Mouse (Mus musculus) embryonic facial prominence, embryonic 12.5 days (tissue): ENCODE data around the gene Itsn1. TPM values are rescaled to one million over a fixed set of nuclear protein-coding genes. Genes with fewer than 3 reads are reported as not detected.

Experiments used
- ATAC-seq: fragments of 200-750 bp; cut with Nextera tagmentation; 2 replicates; pipeline ENCODE4 v1.8.0; 2017; ENCODE audit not compliant: insufficient number of reproducible peaks, insufficient read depth, low FRiP score, low TSS enrichment
- H3K27ac ChIP-seq: fragments of 300-500 bp; sonication (generic); 2 replicates; pipeline ENCODE4 v1.5.1; 2016; ENCODE audit warnings: mild to moderate bottlenecking
- H3K27me3 ChIP-seq: fragments of 300-500 bp; sonication (generic); 2 replicates; pipeline ENCODE4 v1.6.1; 2016; ENCODE audit warnings: mild to moderate bottlenecking, moderate library complexity
- H3K36me3 ChIP-seq: fragments of 300-500 bp; sonication (generic); 2 replicates; pipeline ENCODE4 v1.6.1; 2016; ENCODE audit warnings: mild to moderate bottlenecking
- H3K4me1 ChIP-seq: fragments of 300-500 bp; sonication (generic); 2 replicates; pipeline ENCODE4 v1.6.1; 2016
- H3K4me2 ChIP-seq: fragments of 300-500 bp; sonication (generic); replicated peaks from 2 replicates; pipeline ENCODE4 v1.6.1; 2016; ENCODE audit warnings: mild to moderate bottlenecking, moderate library complexity
- H3K4me3 ChIP-seq: fragments of 300-500 bp; sonication (generic); 2 replicates; pipeline ENCODE4 v1.5.1; 2016; ENCODE audit warnings: mild to moderate bottlenecking
- H3K9ac ChIP-seq: fragments of 300-500 bp; sonication (generic); 2 replicates; pipeline ENCODE4 v1.6.1; 2016; ENCODE audit warnings: mild to moderate bottlenecking, moderate library complexity
- H3K9me3 ChIP-seq: fragments of 300-500 bp; sonication (generic); 2 replicates; pipeline ENCODE4 v1.6.1; 2016; ENCODE audit warnings: mild to moderate bottlenecking, moderate library complexity
- WGBS: fragments of 180-500 bp; shearing (Covaris S2); methylation state at CpG from one replicate; pipeline ENCODE4 v1.1.7; 2016; 5-methylcytosine and 5-hydroxymethylcytosine counted together
- polyA plus RNA-seq: library from polyadenylated mRNA; unstranded; fragments of >200 nt; fragmentation: Nextera tagmentation; extraction: Ambion mirVana; gene quantifications from 2 replicates; pipeline ENCODE4 v1.2.1, GENCODE M21; 2016

Gene Itsn1
- polyA plus RNA-seq, 1 experiment from 2014 or later = 43.2 TPM

DNA sequence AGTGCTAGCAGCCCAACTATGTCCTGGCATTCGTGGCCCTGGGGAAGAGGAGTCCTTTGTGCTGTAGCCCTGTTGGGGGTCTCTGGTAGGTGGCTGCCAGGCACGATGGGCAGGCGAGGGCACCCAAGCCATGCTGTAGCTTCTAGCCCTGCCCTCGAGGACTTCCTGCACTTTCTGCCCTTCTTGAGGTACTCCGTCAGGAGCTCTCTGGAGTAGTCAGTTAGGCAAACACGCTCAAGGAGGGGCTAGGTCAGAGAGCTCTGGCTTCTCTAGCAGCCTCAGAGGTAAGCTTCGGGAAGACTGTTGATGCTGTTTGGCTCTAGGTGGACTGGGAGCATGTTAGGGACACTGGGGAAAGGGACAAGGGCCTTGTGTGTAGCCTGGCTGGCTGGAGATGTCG lies 195.3 kb downstream of the Itsn1 start:
- ATAC-seq = no peak
- Histone ChIP-seq H3K9me3 (no peaks in the 10 kb centered on the region), H3K4me2 (no peak overlapping the region), H3K9ac (no peak overlapping the region), H3K27me3 (no peaks in the 10 kb centered on the region), H3K27ac (no peak overlapping the region), H3K36me3 (peaks cover 64% of the 10 kb centered on the region), H3K4me3 (no peak overlapping the region), H3K4me1 (no peaks in the 10 kb centered on the region)
- WGBS = 88% methylated on average over 8 of the region's 8 CpGs

DNA sequence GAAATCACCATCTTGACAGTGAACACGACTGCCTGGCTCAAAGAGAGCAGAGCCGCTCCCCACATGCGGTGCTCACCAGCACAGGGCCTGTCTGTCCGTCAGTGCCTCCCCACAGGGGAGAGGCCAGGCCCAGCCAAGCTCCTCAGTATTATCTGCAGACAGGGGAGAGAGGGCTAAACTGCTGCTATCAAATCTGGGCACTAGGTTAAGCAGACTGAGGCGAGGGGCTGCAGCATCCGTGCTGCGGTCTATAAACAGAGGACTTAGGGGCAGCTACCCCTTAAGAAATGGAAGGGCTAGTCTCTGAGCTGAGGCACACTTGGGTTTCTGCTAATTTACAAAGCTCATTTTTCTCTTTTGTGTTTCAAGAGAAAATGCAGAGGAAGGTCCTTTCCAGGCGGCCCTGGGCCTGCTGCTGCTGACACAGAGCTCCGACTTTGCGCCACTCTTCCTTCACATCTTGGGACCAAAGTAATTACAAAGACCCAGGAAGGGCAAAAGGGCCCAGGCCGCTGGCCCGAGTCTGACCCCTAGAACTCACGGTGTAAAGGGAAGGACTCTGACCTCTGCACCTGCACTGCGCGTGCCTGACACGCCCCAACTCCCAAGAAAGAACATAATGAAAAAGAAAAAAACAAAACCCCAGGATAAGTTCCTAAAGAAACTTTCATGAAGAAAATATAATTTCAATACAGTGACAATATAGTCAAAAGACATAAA lies 199.0 kb downstream of the Itsn1 start:
- 89% methylated on average over 16 of the region's 16 CpGs for WGBS
- no peak overlapping the region for H3K4me3 ChIP-seq
- H3K9me3 ChIP-seq = no peaks in the 10 kb centered on the region
- H3K27me3 ChIP-seq = no peaks in the 10 kb centered on the region
- no peak for ATAC-seq
- peaks cover 6% of the 10 kb centered on the region; the same call in 1 of the 2 replicates for H3K4me1 ChIP-seq
- H3K9ac ChIP-seq = no peak overlapping the region
- no peak overlapping the region for H3K27ac ChIP-seq
- peaks cover 68% of the 10 kb centered on the region for H3K36me3 ChIP-seq
- no peak overlapping the region for H3K4me2 ChIP-seq

DNA sequence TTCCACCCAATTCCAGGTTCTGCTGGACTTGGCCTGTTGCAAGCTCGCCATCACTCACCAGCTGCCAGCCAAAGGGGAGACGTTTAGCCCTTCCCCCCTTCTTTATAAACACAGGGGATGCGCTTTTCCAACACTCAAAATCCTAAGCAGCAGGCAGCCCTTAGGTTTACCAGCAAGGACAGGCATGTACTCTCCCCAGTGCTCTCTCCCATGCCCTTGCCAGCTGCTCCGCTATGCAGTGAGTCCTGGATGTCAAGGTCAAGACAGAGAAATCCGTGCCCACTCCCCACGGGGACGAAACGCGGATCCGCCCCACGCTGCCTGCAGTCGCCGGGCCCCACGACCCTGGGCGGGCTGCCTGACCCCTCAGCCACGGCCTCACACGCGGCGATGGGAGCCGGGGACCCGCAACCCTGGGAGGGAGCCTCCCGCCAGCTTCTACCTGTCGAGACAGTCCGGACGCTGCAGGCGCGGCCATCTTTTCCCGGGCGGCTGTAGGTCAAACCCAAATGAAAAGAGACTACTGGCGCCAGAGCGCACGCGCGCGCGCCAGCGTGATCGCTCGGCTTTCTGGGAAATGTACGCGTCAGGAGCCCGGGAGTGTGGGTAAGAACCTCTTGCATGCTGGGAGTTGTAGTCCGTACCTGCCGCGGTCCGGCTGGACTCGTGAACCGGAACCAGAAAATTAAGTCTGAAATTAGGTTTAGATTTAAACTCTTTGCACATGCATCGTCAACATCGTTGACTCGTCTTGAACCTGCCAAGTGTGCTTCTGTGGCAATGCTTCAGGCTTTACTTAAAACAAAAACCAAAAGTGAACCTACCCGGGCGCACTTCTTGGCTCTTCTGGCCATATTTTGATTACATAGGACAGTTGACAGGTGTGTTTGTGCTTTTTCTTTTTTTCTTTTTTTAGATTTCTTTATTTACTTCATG lies 202.3 kb downstream of the Itsn1 start:
- Histone ChIP-seq H3K4me1 (peaks cover 6% of the 10 kb centered on the region; the same call in 1 of the 2 replicates), H3K9me3 (no peaks in the 10 kb centered on the region), H3K9ac (peak overlapping the region; percentile 96), H3K4me3 (peak overlapping the region; percentile 99), H3K27ac (peak overlapping the region; percentile 84), H3K36me3 (peaks cover 35% of the 10 kb centered on the region), H3K27me3 (no peaks in the 10 kb centered on the region), H3K4me2 (peak overlapping the region; percentile 67)
- ATAC-seq = peak; percentile 91
- WGBS = under 1% methylated on average over 53 of the region's 53 CpGs

- H3K27ac ChIP-seq = no peak overlapping the region
Observed at GRCm38 (mm10) chr16:91932082-91932690, 203.1 kb downstream of the Itsn1 start.

DNA sequence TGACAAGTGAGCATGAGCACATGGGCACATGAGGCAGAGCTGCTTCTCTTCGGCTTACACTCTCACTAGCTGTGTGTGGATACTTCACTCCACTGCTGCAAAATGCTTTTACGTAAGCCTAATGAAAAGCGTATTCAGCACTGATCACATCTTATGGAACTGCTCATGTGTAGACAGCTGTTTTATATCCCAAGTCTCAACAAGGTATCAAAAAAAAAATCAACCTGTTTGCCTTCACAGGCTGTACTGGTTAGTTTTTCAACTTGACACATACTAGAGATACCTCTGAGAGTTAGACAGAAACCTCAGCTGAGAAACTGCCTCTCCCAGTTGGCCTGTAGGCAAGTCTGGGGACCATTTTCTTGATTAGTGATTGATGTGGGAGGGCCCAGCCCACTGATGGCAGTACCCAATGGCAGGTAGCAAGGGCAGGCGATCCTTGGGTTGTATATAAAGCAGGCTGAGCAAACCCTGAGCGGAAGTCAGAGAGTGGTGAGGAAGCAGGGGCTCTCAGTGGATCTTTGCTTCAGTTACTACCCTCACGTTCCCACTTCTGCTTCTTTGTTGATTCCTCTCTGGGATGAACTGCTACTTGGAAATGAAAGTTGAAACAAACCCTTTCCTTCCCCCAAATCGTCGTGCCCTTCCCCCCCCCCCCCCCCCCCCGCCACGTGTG lies 203.9 kb downstream of the Itsn1 start:
- Histone ChIP-seq H3K27ac (no peak overlapping the region), H3K36me3 (peaks cover 19% of the 10 kb centered on the region), H3K9me3 (no peaks in the 10 kb centered on the region), H3K4me2 (no peak overlapping the region), H3K4me3 (no peak overlapping the region), H3K9ac (no peak overlapping the region), H3K27me3 (no peaks in the 10 kb centered on the region), H3K4me1 (peaks cover 6% of the 10 kb centered on the region; the same call in 1 of the 2 replicates)
- 53% methylated on average over 8 of the region's 10 CpGs for WGBS
- ATAC-seq = no peak

More at GRCm38 (mm10) chr16:91932082-91932690, 203.1 kb downstream of the Itsn1 start:
- peak overlapping the region; percentile 67 for H3K4me2 ChIP-seq
- H3K9ac ChIP-seq = no peak overlapping the region
- peak overlapping the region; percentile 99 for H3K4me3 ChIP-seq
- no peaks in the 10 kb centered on the region for H3K9me3 ChIP-seq
- H3K36me3 ChIP-seq = peaks cover 27% of the 10 kb centered on the region
- no peak for ATAC-seq
- peaks cover 6% of the 10 kb centered on the region; the same call in 1 of the 2 replicates for H3K4me1 ChIP-seq
- WGBS = 52% methylated on average over 8 of the region's 8 CpGs
- no peaks in the 10 kb centered on the region for H3K27me3 ChIP-seq

- ATAC-seq = no peak
- peaks cover 6% of the 10 kb centered on the region; the same call in 1 of the 2 replicates for H3K4me1 ChIP-seq
- no peak overlapping the region for H3K27ac ChIP-seq
- H3K4me3 ChIP-seq = no peak overlapping the region
- H3K9me3 ChIP-seq = no peaks in the 10 kb centered on the region
- H3K9ac ChIP-seq = no peak overlapping the region
- no peaks in the 10 kb centered on the region for H3K36me3 ChIP-seq
- 39% methylated on average over 8 of the region's 8 CpGs for WGBS
- H3K4me2 ChIP-seq = no peak overlapping the region
- H3K27me3 ChIP-seq = no peaks in the 10 kb centered on the region
Observed at GRCm38 (mm10) chr16:91935108-91935507, 206.0 kb downstream of the Itsn1 start.

GRCm38 (mm10) chr16:91935726-91936125 lies 206.6 kb downstream of the Itsn1 start:
- 63% methylated on average over 8 of the region's 8 CpGs for WGBS
- H3K27me3 ChIP-seq = no peaks in the 10 kb centered on the region

DNA sequence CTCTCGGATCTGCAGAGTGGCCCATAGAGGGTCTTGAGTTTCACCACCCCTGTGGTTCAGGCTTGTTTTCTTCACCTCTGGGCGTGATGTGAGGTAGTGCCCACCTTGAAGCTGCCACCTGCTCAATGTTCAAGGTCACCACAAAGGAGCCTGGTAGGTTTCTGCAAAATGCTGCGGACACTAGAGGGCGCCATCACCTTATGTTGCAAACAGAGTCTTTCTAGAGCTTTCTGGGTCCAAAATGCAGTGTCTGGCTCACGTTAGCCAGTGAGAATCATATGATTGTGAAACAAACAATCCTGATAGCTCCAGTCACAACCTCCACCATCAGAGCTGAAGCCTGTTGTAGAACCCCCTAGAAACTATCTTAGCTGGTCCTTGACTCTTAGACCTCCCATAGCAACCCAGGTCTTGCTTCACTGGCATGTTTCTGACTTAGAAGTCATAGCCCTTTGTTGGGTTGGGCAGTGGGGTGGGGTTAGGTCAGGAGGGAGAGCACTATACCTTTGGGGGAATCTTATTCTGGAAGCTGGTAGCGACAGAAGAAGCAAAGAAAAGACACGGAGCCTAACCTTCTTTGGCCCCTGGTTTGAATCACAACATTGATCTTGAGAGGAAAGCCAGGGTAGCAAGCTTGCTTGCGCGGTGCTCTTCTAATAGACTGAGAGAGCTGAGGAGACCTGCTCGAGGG lies 207.4 kb downstream of the Itsn1 start:
- 48% methylated on average over 10 of the region's 10 CpGs for WGBS
- no peaks in the 10 kb centered on the region for H3K9me3 ChIP-seq
- no peaks in the 10 kb centered on the region for H3K36me3 ChIP-seq
- H3K9ac ChIP-seq = no peak overlapping the region
- no peak overlapping the region for H3K4me3 ChIP-seq
- no peak overlapping the region for H3K4me2 ChIP-seq
- H3K27me3 ChIP-seq = no peaks in the 10 kb centered on the region
- no peaks in the 10 kb centered on the region for H3K4me1 ChIP-seq
- no peak; the same call in 1 of the 2 replicates for ATAC-seq
- H3K27ac ChIP-seq = no peak overlapping the region

More at GRCm38 (mm10) chr16:91935726-91936125, 206.6 kb downstream of the Itsn1 start:
- Histone ChIP-seq H3K4me3 (no peak overlapping the region), H3K36me3 (no peaks in the 10 kb centered on the region), H3K9me3 (no peaks in the 10 kb centered on the region), H3K27ac (no peak overlapping the region), H3K4me1 (peaks cover under 1% of the 10 kb centered on the region; the same call in 1 of the 2 replicates), H3K4me2 (no peak overlapping the region), H3K9ac (no peak overlapping the region)
- ATAC-seq = no peak

DNA sequence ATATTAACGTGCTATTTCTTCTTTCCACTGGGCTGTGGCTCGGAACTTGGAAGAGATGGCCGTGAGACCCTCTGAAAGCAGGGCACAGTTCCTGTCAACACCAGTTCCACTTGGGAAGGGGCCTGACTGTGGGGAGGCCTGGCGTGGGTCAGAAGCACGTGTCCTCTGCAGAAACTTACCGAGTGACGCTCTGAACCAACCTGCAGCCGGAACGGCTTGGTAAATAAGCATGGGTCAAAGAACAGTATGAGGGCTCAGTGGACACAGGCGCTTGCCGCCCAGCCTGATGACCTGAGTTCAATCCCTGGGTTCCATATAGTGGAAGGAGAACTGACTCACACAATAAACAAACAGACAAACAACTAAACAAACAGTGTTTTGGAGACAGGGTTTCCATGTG lies 208.2 kb downstream of the Itsn1 start:
- no peak overlapping the region for H3K4me2 ChIP-seq
- no peaks in the 10 kb centered on the region for H3K9me3 ChIP-seq
- no peak overlapping the region for H3K4me3 ChIP-seq
- no peak for ATAC-seq
- H3K27ac ChIP-seq = no peak overlapping the region
- 91% methylated on average over 11 of the region's 11 CpGs for WGBS
- H3K9ac ChIP-seq = peak overlapping the region; percentile 30; the same call in 1 of the 2 replicates
- H3K36me3 ChIP-seq = no peaks in the 10 kb centered on the region
- no peaks in the 10 kb centered on the region for H3K27me3 ChIP-seq
- no peaks in the 10 kb centered on the region for H3K4me1 ChIP-seq

- H3K27ac ChIP-seq = no peak overlapping the region
- H3K4me2 ChIP-seq = no peak overlapping the region
- H3K9ac ChIP-seq = no peak overlapping the region
- no peak overlapping the region for H3K4me3 ChIP-seq
- no peaks in the 10 kb centered on the region for H3K4me1 ChIP-seq
- H3K9me3 ChIP-seq = no peaks in the 10 kb centered on the region
- no peak for ATAC-seq
- WGBS = 79% methylated on average over 5 of the region's 5 CpGs
- H3K36me3 ChIP-seq = no peaks in the 10 kb centered on the region
- H3K27me3 ChIP-seq = no peaks in the 10 kb centered on the region
Observed at GRCm38 (mm10) chr16:91938141-91938540, 209.1 kb downstream of the Itsn1 start.
